Mouse (Mus musculus): ENCODE data around the gene Rpl10-ps3. TPM values are rescaled to one million over a fixed set of nuclear protein-coding genes. Genes with fewer than 3 reads are reported as not detected.

The Rpl10-ps3 gene
- 184 and 204 TPM in 2 replicates for polyA plus RNA-seq (2016; fragmentation: Nextera tagmentation; extraction: Ambion mirVana)

DNA sequence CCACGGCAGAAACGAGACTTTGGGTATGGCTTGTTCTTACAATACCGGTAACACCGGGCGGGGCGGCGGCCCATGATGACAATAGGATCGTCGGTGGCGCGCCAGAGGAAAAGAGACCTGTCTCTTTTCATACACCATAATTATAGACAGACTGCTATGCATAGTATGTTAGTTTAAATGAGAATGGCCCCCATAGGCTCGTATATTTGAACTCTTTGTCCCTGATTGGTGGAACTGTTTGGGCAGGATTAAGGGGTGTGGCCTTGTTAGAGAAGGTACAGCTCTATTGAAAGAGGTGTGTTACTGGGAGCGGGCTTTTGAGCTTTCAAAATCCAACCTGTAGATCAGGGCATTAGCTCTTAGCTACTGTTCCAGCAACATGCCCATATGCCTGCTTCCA is at the start of gene Rpl10-ps3:
Gene Rpl10-ps3, minus strand, starts transcription at position 101 of the 400 bp plus-strand sequence.
- no peaks in the 10 kb centered on the region for H3K27me3 ChIP-seq

GRCm38 (mm10) chr9:50375598-50375997 is 30.8 kb upstream of the Rpl10-ps3 start:
- no peak overlapping the region for H3K27ac ChIP-seq
- H3K9me3 ChIP-seq = no peaks in the 10 kb centered on the region
- no peaks in the 10 kb centered on the region for H3K4me1 ChIP-seq
- H3K27me3 ChIP-seq = no peaks in the 10 kb centered on the region
- H3K9ac ChIP-seq = no peak overlapping the region
- no peak for ATAC-seq (ENCODE audit: insufficient number of reproducible peaks, insufficient read depth, low FRiP score, low TSS enrichment)
- no peaks in the 10 kb centered on the region for H3K36me3 ChIP-seq
- 69% methylated on average over 6 of the region's 6 CpGs for WGBS
- H3K4me2 ChIP-seq (replicated peaks) = no peak overlapping the region
- no peak overlapping the region for H3K4me3 ChIP-seq

More for the DNA sequence above, at the start of gene Rpl10-ps3:
- WGBS = 96% methylated on average over 11 of the region's 13 CpGs
- no peak within 1 kb of the TSS for H3K4me2 ChIP-seq (replicated peaks)
- no peak for ATAC-seq (ENCODE audit: insufficient number of reproducible peaks, insufficient read depth, low FRiP score, low TSS enrichment)
- no peaks in the 10 kb centered on the region for H3K36me3 ChIP-seq
- H3K9me3 ChIP-seq = no peaks in the 10 kb centered on the region
- no peak within 1 kb of the TSS for H3K27ac ChIP-seq
- no peaks in the 10 kb centered on the region for H3K4me1 ChIP-seq
- no peak within 1 kb of the TSS for H3K9ac ChIP-seq
- no peak within 1 kb of the TSS for H3K4me3 ChIP-seq

DNA sequence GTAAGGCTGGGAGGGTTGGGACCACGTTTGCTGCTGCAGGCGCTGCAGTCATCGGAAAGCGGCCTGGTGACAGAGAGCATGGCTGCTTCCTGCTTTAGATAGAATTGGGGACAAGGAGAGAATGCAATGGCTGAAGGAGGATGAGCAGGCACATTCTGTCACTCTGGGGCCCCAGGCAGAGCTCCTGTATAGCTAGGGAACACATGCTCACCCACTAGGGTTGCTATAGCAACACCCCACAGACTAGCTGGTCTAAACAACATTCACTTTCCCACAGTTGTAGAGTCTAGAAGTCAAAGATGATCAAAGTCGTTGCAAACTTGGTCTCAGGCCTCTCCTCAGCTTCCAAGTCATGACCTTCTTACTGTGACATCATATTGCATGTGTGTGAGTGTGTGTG is 29.9 kb upstream of the Rpl10-ps3 start:
- H3K36me3 ChIP-seq = no peaks in the 10 kb centered on the region
- no peak overlapping the region for H3K4me2 ChIP-seq (replicated peaks)
- no peak overlapping the region for H3K4me3 ChIP-seq
- H3K9ac ChIP-seq = no peak overlapping the region
- H3K27me3 ChIP-seq = no peaks in the 10 kb centered on the region
- WGBS = 88% methylated on average over 5 of the region's 5 CpGs
- ATAC-seq (ENCODE audit: insufficient number of reproducible peaks, insufficient read depth, low FRiP score, low TSS enrichment) = no peak
- no peaks in the 10 kb centered on the region for H3K9me3 ChIP-seq
- H3K27ac ChIP-seq = no peak overlapping the region
- no peaks in the 10 kb centered on the region for H3K4me1 ChIP-seq

GRCm38 (mm10) chr9:50368551-50369297 is 24.0 kb upstream of the Rpl10-ps3 start:
- no peaks in the 10 kb centered on the region for H3K27me3 ChIP-seq
- 88% methylated on average over 8 of the region's 8 CpGs for WGBS
- H3K9me3 ChIP-seq = no peaks in the 10 kb centered on the region
- ATAC-seq (ENCODE audit: insufficient number of reproducible peaks, insufficient read depth, low FRiP score, low TSS enrichment) = no peak
- no peak overlapping the region for H3K4me2 ChIP-seq (replicated peaks)
- no peak overlapping the region for H3K27ac ChIP-seq
- no peak overlapping the region for H3K9ac ChIP-seq
- 0 out of 2 replicates have a peak, but pooled peaks cover 3% of the 10 kb centered on the region for H3K4me1 ChIP-seq
- H3K36me3 ChIP-seq = no peaks in the 10 kb centered on the region
- H3K4me3 ChIP-seq = no peak overlapping the region

- no peaks in the 10 kb centered on the region for H3K27me3 ChIP-seq
- no peaks in the 10 kb centered on the region for H3K9me3 ChIP-seq
- H3K4me3 ChIP-seq = no peak overlapping the region
- H3K9ac ChIP-seq = no peak overlapping the region
- no peak overlapping the region for H3K27ac ChIP-seq
- ATAC-seq (ENCODE audit: insufficient number of reproducible peaks, insufficient read depth, low FRiP score, low TSS enrichment) = no peak
- 0 out of 2 replicates have a peak, but pooled peaks cover 3% of the 10 kb centered on the region for H3K4me1 ChIP-seq
- no peak overlapping the region for H3K4me2 ChIP-seq (replicated peaks)
- H3K36me3 ChIP-seq = no peaks in the 10 kb centered on the region
- 47% methylated on average over 11 of the region's 11 CpGs for WGBS
Observed at GRCm38 (mm10) chr9:50365059-50365780, 20.5 kb upstream of the Rpl10-ps3 start.

GRCm38 (mm10) chr9:50363962-50364361 is 19.2 kb upstream of the Rpl10-ps3 start:
- H3K4me3 ChIP-seq = no peak overlapping the region
- H3K36me3 ChIP-seq = no peaks in the 10 kb centered on the region
- WGBS = 75% methylated on average over 2 of the region's 2 CpGs
- H3K27ac ChIP-seq = no peak overlapping the region
- ATAC-seq (ENCODE audit: insufficient number of reproducible peaks, insufficient read depth, low FRiP score, low TSS enrichment) = no peak
- H3K27me3 ChIP-seq = no peaks in the 10 kb centered on the region
- H3K4me2 ChIP-seq (replicated peaks) = no peak overlapping the region
- no peak overlapping the region for H3K9ac ChIP-seq
- no peaks in the 10 kb centered on the region for H3K9me3 ChIP-seq
- 0 out of 2 replicates have a peak, but pooled peaks cover 3% of the 10 kb centered on the region for H3K4me1 ChIP-seq

GRCm38 (mm10) chr9:50363259-50363658 is 18.5 kb upstream of the Rpl10-ps3 start:
- Histone ChIP-seq H3K4me3 (no peak overlapping the region), H3K27me3 (no peaks in the 10 kb centered on the region), H3K9me3 (no peaks in the 10 kb centered on the region), H3K4me1 (0 out of 2 replicates have a peak, but pooled peaks cover 3% of the 10 kb centered on the region), H3K4me2 (replicated peaks) (no peak overlapping the region), H3K27ac (no peak overlapping the region), H3K36me3 (no peaks in the 10 kb centered on the region), H3K9ac (no peak overlapping the region)
- 78% methylated on average over 5 of the region's 5 CpGs for WGBS
- no peak for ATAC-seq (ENCODE audit: insufficient number of reproducible peaks, insufficient read depth, low FRiP score, low TSS enrichment)

DNA sequence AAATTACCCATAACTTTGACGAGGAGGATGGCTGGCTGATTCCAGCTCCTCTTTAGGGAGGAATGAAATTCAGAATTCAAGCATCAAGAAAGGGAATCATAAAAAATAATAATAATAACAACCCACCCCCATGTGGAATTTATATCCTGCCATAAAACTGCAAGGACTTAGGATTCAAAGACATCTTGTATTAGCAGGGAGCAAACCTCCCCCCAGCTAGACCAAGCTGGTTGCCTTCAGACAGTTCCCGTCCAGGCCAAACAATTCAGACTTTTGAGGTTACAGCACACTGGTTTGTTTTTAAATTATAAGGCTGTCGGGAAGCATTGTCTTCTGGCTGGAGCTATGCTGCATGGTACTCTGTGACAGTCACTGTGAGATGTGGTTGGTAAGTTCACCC is 17.8 kb upstream of the Rpl10-ps3 start:
- no peak overlapping the region for H3K27ac ChIP-seq
- no peak overlapping the region for H3K4me3 ChIP-seq
- H3K4me2 ChIP-seq (replicated peaks) = no peak overlapping the region
- no peak for ATAC-seq (ENCODE audit: insufficient number of reproducible peaks, insufficient read depth, low FRiP score, low TSS enrichment)
- H3K36me3 ChIP-seq = no peaks in the 10 kb centered on the region
- no peak overlapping the region for H3K9ac ChIP-seq
- 56% methylated on average over 3 of the region's 3 CpGs for WGBS
- H3K4me1 ChIP-seq = 0 out of 2 replicates have a peak, but pooled peaks cover 3% of the 10 kb centered on the region
- no peaks in the 10 kb centered on the region for H3K27me3 ChIP-seq
- H3K9me3 ChIP-seq = no peaks in the 10 kb centered on the region

DNA sequence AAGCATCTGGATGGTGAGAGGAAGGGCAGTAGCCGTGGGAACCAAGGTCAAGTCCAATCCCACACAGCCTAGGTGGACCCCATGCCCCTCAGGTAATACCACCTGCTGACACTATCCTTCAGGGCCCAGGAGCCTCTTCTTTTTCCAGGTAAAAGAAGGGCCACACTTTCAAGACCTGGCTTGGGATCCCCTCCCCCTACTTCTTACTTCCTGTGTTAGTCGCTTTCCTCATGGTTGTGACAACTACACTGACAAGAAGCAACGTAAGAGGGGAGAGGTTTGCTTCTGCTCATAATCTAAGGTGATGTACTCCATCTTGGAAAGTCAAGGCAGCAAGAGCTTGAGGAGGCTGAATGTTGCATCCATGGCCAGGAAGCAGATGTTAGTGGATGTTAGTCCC is 15.6 kb upstream of the Rpl10-ps3 start:
- Histone ChIP-seq H3K4me2 (replicated peaks) (no peak overlapping the region), H3K4me1 (0 out of 2 replicates have a peak, but pooled peaks cover 3% of the 10 kb centered on the region), H3K9ac (no peak overlapping the region), H3K4me3 (no peak overlapping the region), H3K27me3 (no peaks in the 10 kb centered on the region), H3K9me3 (no peaks in the 10 kb centered on the region), H3K27ac (no peak overlapping the region), H3K36me3 (no peaks in the 10 kb centered on the region)
- ATAC-seq (ENCODE audit: insufficient number of reproducible peaks, insufficient read depth, low FRiP score, low TSS enrichment) = no peak
- 68% methylated on average over 3 of the region's 3 CpGs for WGBS

GRCm38 (mm10) chr9:50357331-50357730 is 12.6 kb upstream of the Rpl10-ps3 start:
- Histone ChIP-seq H3K4me1 (no peaks in the 10 kb centered on the region), H3K27ac (no peak overlapping the region), H3K36me3 (no peaks in the 10 kb centered on the region), H3K9ac (no peak overlapping the region), H3K27me3 (no peaks in the 10 kb centered on the region), H3K9me3 (no peaks in the 10 kb centered on the region), H3K4me2 (replicated peaks) (no peak overlapping the region), H3K4me3 (no peak overlapping the region)
- 76% methylated on average over 3 of the region's 3 CpGs for WGBS
- no peak for ATAC-seq (ENCODE audit: insufficient number of reproducible peaks, insufficient read depth, low FRiP score, low TSS enrichment)

DNA sequence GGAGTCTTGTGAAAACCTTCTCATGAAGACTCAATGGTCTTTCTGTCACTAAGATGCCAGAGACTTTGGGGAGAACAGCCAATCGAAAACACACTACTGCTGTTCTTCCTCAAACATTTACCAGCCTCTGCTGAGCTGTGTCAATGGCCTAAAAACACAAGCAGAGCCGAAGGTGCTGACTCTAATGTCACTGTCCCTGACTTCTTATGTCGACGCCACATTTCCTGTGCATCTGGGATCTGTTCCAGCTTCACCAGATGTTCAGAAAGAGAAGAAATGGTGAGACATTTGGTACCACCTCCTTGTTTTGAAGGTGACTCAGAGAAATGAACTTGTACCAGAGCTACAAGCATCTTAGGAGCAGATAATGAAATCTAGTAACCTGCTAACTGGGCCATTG is 7.0 kb upstream of the Rpl10-ps3 start:
- Histone ChIP-seq H3K27me3 (no peaks in the 10 kb centered on the region), H3K27ac (no peak overlapping the region), H3K4me2 (replicated peaks) (no peak overlapping the region), H3K4me1 (no peaks in the 10 kb centered on the region), H3K36me3 (no peaks in the 10 kb centered on the region), H3K9me3 (no peaks in the 10 kb centered on the region), H3K9ac (no peak overlapping the region), H3K4me3 (no peak overlapping the region)
- no peak for ATAC-seq (ENCODE audit: insufficient number of reproducible peaks, insufficient read depth, low FRiP score, low TSS enrichment)
- 64% methylated on average over 4 of the region's 4 CpGs for WGBS

DNA sequence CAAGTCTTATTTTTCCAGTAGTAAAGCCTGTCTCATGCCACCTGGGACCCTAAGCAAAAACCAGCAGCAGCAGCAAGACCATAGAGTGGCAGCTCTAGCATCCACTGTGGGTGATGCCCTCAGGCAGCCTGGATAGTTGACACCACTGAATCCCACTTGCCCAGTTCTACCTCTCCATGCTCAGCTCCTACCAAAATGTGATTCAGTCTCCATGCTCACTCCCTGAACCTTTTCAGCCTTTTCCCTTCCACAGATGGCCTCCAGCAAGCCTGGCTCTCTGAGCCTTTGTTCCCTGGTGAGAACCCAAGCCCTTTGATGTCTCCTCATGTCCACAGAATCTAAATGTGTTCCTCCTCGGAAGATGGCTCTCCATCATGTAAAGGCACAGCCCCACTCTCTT is 5.8 kb upstream of the Rpl10-ps3 start:
- H3K4me3 ChIP-seq = no peak overlapping the region
- no peaks in the 10 kb centered on the region for H3K36me3 ChIP-seq
- no peaks in the 10 kb centered on the region for H3K9me3 ChIP-seq
- H3K27ac ChIP-seq = no peak overlapping the region
- ATAC-seq (ENCODE audit: insufficient number of reproducible peaks, insufficient read depth, low FRiP score, low TSS enrichment) = no peak
- 83% methylated on average over 1 of the region's 1 CpGs for WGBS
- no peaks in the 10 kb centered on the region for H3K27me3 ChIP-seq
- no peak overlapping the region for H3K4me2 ChIP-seq (replicated peaks)
- no peak overlapping the region for H3K9ac ChIP-seq
- H3K4me1 ChIP-seq = no peaks in the 10 kb centered on the region

Measured in embryonic facial prominence, embryonic 12.5 days (tissue).